Mouse (Mus musculus) ES-E14 (cell line): ENCODE measurements around the gene St3gal4.

Experiments
- CHD2 ChIP-seq: IDR thresholded peaks from 2 replicates; pipeline ENCODE4 v1.6.1; 2014; ENCODE audit warnings: mild to moderate bottlenecking, low read depth, low read length, inconsistent platforms
- HCFC1 ChIP-seq: IDR thresholded peaks from 2 replicates; pipeline ENCODE4 v1.6.1; 2012; ENCODE audit warnings: low read length, inconsistent platforms, borderline replicate concordance; ENCODE audit not compliant: insufficient read depth
- MAFK ChIP-seq: IDR thresholded peaks from 2 replicates; pipeline ENCODE4 v1.6.1; 2014; ENCODE audit warnings: mild to moderate bottlenecking, low read depth, low read length, inconsistent platforms; ENCODE audit not compliant: insufficient read depth

DNA sequence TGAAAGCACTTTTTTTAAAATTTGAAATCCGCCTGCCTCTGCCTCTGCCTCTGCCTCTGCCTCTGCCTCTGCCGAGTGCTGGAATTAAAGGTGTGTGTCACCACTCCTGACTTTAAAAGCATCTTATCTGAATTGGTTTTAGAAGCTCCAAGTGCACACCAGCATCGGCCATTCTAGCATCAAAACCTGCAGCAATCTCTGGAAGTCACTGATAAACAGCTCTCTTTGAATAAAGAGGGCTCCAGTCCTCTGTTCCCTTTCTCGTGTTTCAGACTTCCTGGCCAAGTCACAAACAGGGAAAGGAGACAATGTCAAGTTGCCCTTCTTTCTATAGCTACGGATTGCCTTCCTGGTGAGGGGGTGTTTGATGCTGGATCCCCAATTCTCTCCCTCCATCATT, 79.2 kb downstream of the St3gal4 start:
- TF ChIP-seq MAFK, result no peak
- no peak for TF ChIP-seq HCFC1
- no peak for TF ChIP-seq CHD2
